Mouse (Mus musculus) testis, adult 2 months (tissue): ENCODE results near the gene Efemp2.

ENCODE experiments used
- CTCF ChIP-seq: fragments of 200-500 bp; IDR thresholded peaks from 2 replicates; pipeline ENCODE4 v1.5.1; 2012; ENCODE audit warnings: low read depth, mild to moderate bottlenecking, inconsistent platforms, low read length, moderate library complexity; ENCODE audit not compliant: control insufficient read depth, insufficient read depth, insufficient replicate concordance
- POLR2A ChIP-seq: fragments of 200-500 bp; IDR thresholded peaks from 2 replicates; pipeline ENCODE4 v1.6.1; 2012; ENCODE audit warnings: low read depth, mild to moderate bottlenecking, inconsistent platforms, low read length, moderate library complexity; ENCODE audit not compliant: control insufficient read depth

- TF ChIP-seq CTCF (no peak), POLR2A (no peak)
Measured at GRCm38 (mm10) chr19:5481398-5481797, 7.6 kb downstream of the Efemp2 start.
